Mouse (Mus musculus) neural tube, embryonic 14.5 days (tissue): ENCODE measurements around the gene Pou3f3. TPM values are rescaled to one million over a fixed set of nuclear protein-coding genes. Genes with fewer than 3 reads are reported as not detected.

ENCODE experiments used
- ATAC-seq: fragments of 200-750 bp; cut with Nextera tagmentation; 2 replicates; pipeline ENCODE4 v1.8.0; 2017; ENCODE audit warnings: low read depth, mild to moderate bottlenecking, moderate TSS enrichment, moderate library complexity
- H3K27ac ChIP-seq: fragments of 300-500 bp; sonication (generic); 2 replicates; pipeline ENCODE4 v1.5.1; 2014; ENCODE audit warnings: low read depth, mild to moderate bottlenecking, control low read depth, low read length, moderate library complexity, mixed read lengths
- H3K27me3 ChIP-seq: fragments of 300-500 bp; sonication (generic); 2 replicates; pipeline ENCODE4 v1.6.1; 2014; ENCODE audit warnings: low read length; ENCODE audit not compliant: control insufficient read depth, insufficient read depth
- H3K36me3 ChIP-seq: fragments of 300-500 bp; sonication (generic); 2 replicates; pipeline ENCODE4 v1.6.1; 2014; ENCODE audit warnings: low read length, mixed read lengths; ENCODE audit not compliant: control insufficient read depth, insufficient read depth
- H3K4me1 ChIP-seq: fragments of 300-500 bp; sonication (generic); 2 replicates; pipeline ENCODE4 v1.6.1; 2014; ENCODE audit warnings: low read length; ENCODE audit not compliant: control insufficient read depth, insufficient read depth
- H3K4me2 ChIP-seq: fragments of 300-500 bp; sonication (generic); 2 replicates; pipeline ENCODE4 v1.6.1; 2014; ENCODE audit warnings: mild to moderate bottlenecking, low read depth, low read length, control low read depth
- H3K4me3 ChIP-seq: fragments of 300-500 bp; sonication (generic); 2 replicates; pipeline ENCODE4 v1.5.1; 2014; ENCODE audit warnings: low read depth, low read length, control low read depth, mixed read lengths
- H3K9ac ChIP-seq: fragments of 300-500 bp; sonication (generic); replicated peaks from 2 replicates; pipeline ENCODE4 v1.6.1; 2014; ENCODE audit warnings: low read depth, mild to moderate bottlenecking, control low read depth, low read length, mixed read lengths
- H3K9me3 ChIP-seq: fragments of 300-500 bp; sonication (generic); 2 replicates; pipeline ENCODE4 v1.6.1; 2016; ENCODE audit warnings: low read length; ENCODE audit not compliant: control insufficient read depth
- WGBS: fragments of 180-500 bp; shearing (Covaris S2); extraction: QIAGEN DNeasy Blood & Tissue Kit; methylation state at CpG from one replicate; pipeline ENCODE4 v1.1.7; 2014; 5-methylcytosine and 5-hydroxymethylcytosine counted together
- polyA plus RNA-seq: library from polyadenylated mRNA; unstranded; fragments of >200 nt; fragmentation: Nextera tagmentation; extraction: Ambion mirVana; gene quantifications from 2 replicates; pipeline ENCODE4 v1.2.1, GENCODE M21; 2014

The Pou3f3 gene
- polyA plus RNA-seq, 1 experiment from 2014 or later = 10.4 TPM

DNA sequence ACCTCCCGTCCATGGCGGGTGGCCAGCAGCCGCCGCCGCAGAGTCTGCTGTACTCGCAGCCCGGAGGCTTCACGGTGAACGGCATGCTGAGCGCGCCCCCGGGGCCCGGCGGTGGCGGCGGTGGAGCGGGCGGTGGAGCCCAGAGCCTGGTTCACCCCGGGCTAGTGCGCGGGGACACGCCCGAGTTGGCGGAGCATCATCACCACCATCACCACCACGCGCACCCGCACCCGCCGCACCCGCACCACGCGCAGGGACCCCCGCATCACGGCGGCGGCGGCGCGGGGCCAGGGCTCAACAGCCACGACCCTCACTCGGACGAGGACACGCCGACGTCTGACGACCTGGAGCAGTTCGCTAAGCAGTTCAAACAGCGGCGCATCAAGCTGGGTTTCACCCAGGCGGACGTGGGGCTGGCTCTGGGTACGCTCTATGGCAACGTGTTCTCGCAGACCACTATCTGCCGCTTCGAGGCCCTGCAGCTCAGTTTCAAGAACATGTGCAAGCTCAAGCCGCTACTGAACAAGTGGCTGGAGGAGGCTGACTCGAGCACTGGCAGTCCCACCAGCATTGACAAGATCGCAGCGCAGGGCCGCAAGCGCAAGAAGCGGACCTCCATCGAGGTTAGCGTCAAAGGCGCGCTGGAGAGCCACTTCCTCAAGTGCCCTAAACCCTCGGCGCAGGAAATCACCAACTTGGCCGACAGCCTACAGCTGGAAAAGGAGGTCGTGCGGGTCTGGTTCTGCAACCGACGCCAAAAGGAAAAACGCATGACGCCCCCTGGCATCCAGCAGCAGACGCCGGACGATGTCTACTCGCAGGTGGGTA lies 2.4 kb downstream of the Pou3f3 start:
- Histone ChIP-seq H3K4me2 (peak overlapping the region; percentile 95), H3K4me3 (peak overlapping the region; percentile 78), H3K36me3 (no peaks in the 10 kb centered on the region; the same call in 1 of the 2 replicates), H3K27me3 (peaks cover 4% of the 10 kb centered on the region; the same call in 1 of the 2 replicates), H3K9me3 (no peaks in the 10 kb centered on the region), H3K4me1 (peaks cover 5% of the 10 kb centered on the region), H3K27ac (peak overlapping the region; percentile 93), H3K9ac (peak overlapping the region; percentile 93)
- WGBS = under 1% methylated on average over 78 of the region's 80 CpGs
- no peak for ATAC-seq

GRCm38 (mm10) chr1:42698584-42699333 lies 3.2 kb downstream of the Pou3f3 start:
- H3K36me3 ChIP-seq = no peaks in the 10 kb centered on the region; the same call in 1 of the 2 replicates
- H3K27me3 ChIP-seq = peaks cover 4% of the 10 kb centered on the region; the same call in 1 of the 2 replicates
- 1% methylated on average over 55 of the region's 57 CpGs for WGBS
- peak overlapping the region; percentile 93 for H3K9ac ChIP-seq
- peak overlapping the region; percentile 95 for H3K4me2 ChIP-seq
- peaks cover 12% of the 10 kb centered on the region for H3K4me1 ChIP-seq
- H3K27ac ChIP-seq = peak overlapping the region; percentile 93
- peak overlapping the region; percentile 78 for H3K4me3 ChIP-seq
- H3K9me3 ChIP-seq = no peaks in the 10 kb centered on the region
- no peak for ATAC-seq

DNA sequence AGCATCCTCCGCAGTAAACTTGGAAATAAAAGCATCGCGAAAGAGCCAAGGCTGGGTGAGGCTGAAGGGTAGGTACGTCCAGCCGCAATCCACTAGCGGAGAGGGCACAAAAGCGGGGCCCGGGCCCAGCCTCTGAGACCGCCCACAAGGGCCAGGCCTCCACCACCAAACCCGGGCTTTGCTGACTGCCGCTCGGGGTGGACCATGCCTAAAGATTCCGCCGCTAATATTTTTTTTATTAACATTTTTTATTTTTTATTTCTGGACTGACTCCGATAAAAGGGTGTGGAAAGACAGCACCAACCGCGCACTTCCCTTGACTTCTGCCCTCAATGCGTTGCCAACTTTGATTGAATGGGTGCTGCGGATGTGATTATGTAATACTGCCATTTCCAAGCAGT lies 3.9 kb downstream of the Pou3f3 start:
- Histone ChIP-seq H3K27me3 (peaks cover 4% of the 10 kb centered on the region; the same call in 1 of the 2 replicates), H3K4me3 (peak overlapping the region; percentile 78), H3K9ac (peak overlapping the region; percentile 93), H3K4me2 (peak overlapping the region; percentile 95), H3K27ac (peak overlapping the region; percentile 93), H3K36me3 (no peaks in the 10 kb centered on the region; the same call in 1 of the 2 replicates), H3K4me1 (peaks cover 17% of the 10 kb centered on the region), H3K9me3 (no peaks in the 10 kb centered on the region)
- ATAC-seq = no peak
- WGBS = under 1% methylated on average over 19 of the region's 19 CpGs

DNA sequence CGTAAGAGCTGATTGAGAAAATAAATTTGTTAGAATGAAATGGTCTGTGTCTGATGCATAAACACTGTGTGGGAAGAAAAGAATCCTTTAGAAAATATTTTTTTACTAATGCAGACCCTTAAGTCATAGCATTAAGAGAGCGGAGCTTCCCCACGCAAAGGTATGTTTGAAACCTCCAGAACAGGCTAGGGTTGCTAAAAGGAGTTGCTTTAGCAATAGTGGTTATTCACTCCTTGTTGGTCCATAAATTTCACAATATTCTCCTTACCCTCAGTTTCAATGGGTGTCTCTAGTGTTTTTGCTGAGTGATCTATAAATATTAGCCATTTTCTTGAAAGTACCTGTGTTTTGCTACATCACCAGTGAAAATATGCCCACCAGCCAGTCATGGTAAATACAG lies 4.6 kb downstream of the Pou3f3 start:
- peak overlapping the region; percentile 95 for H3K4me2 ChIP-seq
- H3K36me3 ChIP-seq = no peaks in the 10 kb centered on the region; the same call in 1 of the 2 replicates
- peaks cover 17% of the 10 kb centered on the region for H3K4me1 ChIP-seq
- WGBS = 6% methylated on average over 3 of the region's 3 CpGs
- no peak overlapping the region for H3K27ac ChIP-seq
- peak overlapping the region; percentile 78 for H3K4me3 ChIP-seq
- H3K9me3 ChIP-seq = no peaks in the 10 kb centered on the region
- H3K27me3 ChIP-seq = peaks cover 4% of the 10 kb centered on the region; the same call in 1 of the 2 replicates
- H3K9ac ChIP-seq = peak overlapping the region; percentile 93
- no peak for ATAC-seq

GRCm38 (mm10) chr1:42700815-42701214 lies 5.2 kb downstream of the Pou3f3 start:
- no peaks in the 10 kb centered on the region for H3K9me3 ChIP-seq
- H3K4me2 ChIP-seq = peak overlapping the region; percentile 95
- peak overlapping the region; percentile 43 for H3K9ac ChIP-seq
- H3K4me1 ChIP-seq = peaks cover 17% of the 10 kb centered on the region
- WGBS = 15% methylated on average over 1 of the region's 1 CpGs
- H3K36me3 ChIP-seq = no peaks in the 10 kb centered on the region; the same call in 1 of the 2 replicates
- H3K4me3 ChIP-seq = peak overlapping the region; percentile 78
- no peak overlapping the region for H3K27ac ChIP-seq
- H3K27me3 ChIP-seq = peaks cover 4% of the 10 kb centered on the region; the same call in 1 of the 2 replicates
- no peak for ATAC-seq

- Histone ChIP-seq H3K4me3 (peak overlapping the region; percentile 78), H3K27ac (no peak overlapping the region), H3K9me3 (no peaks in the 10 kb centered on the region), H3K9ac (peak overlapping the region; percentile 43; the same call in 1 of the 2 replicates), H3K27me3 (peaks cover 2% of the 10 kb centered on the region; the same call in 1 of the 2 replicates), H3K4me2 (peak overlapping the region; percentile 95), H3K36me3 (no peaks in the 10 kb centered on the region; the same call in 1 of the 2 replicates), H3K4me1 (peaks cover 17% of the 10 kb centered on the region)
- 13% methylated on average over 5 of the region's 5 CpGs for WGBS
- ATAC-seq = no peak
Measured at GRCm38 (mm10) chr1:42701833-42702611, 6.5 kb downstream of the Pou3f3 start.

- no peak overlapping the region for H3K27ac ChIP-seq
- ATAC-seq = no peak
- no peaks in the 10 kb centered on the region for H3K27me3 ChIP-seq
Measured at GRCm38 (mm10) chr1:42702984-42703383, 7.4 kb downstream of the Pou3f3 start.

GRCm38 (mm10) chr1:42703424-42703823 lies 7.9 kb downstream of the Pou3f3 start:
- no peaks in the 10 kb centered on the region for H3K9me3 ChIP-seq
- no peaks in the 10 kb centered on the region for H3K27me3 ChIP-seq
- peak overlapping the region; percentile 52; the same call in 1 of the 2 replicates for H3K27ac ChIP-seq
- 0 out of 2 replicates have a peak, but pooled peaks have one; percentile 4 for ATAC-seq
- H3K4me2 ChIP-seq = peak overlapping the region; percentile 39
- peaks cover 17% of the 10 kb centered on the region for H3K4me1 ChIP-seq
- H3K9ac ChIP-seq = peak overlapping the region; percentile 37; the same call in 1 of the 2 replicates
- WGBS = 4% methylated on average over 7 of the region's 7 CpGs
- H3K36me3 ChIP-seq = no peaks in the 10 kb centered on the region
- peak overlapping the region; percentile 23 for H3K4me3 ChIP-seq

More at GRCm38 (mm10) chr1:42702984-42703383, 7.4 kb downstream of the Pou3f3 start:
- Histone ChIP-seq H3K4me3 (peak overlapping the region; percentile 23; the same call in 1 of the 2 replicates), H3K4me2 (peak overlapping the region; percentile 39), H3K9me3 (no peaks in the 10 kb centered on the region), H3K9ac (no peak overlapping the region), H3K4me1 (peaks cover 17% of the 10 kb centered on the region), H3K36me3 (no peaks in the 10 kb centered on the region)
- WGBS = 4% methylated on average over 9 of the region's 9 CpGs
